Mouse (Mus musculus) midbrain, postnatal 0 days (tissue): ENCODE data around the gene Gm45021. TPM values are rescaled to one million over a fixed set of nuclear protein-coding genes. Genes with fewer than 3 reads are reported as not detected.

Source experiments
- ATAC-seq: fragments of 200-750 bp; cut with Nextera tagmentation; 2 replicates; pipeline ENCODE4 v1.8.0; 2017; ENCODE audit warnings: moderate number of reproducible peaks, mild to moderate bottlenecking, moderate TSS enrichment, moderate library complexity; ENCODE audit not compliant: low FRiP score
- DNase-seq: peaks from one replicate; pipeline ENCODE4 v3.0.0-alpha.2; 2015; ENCODE audit warnings: low spot score
- H3K27ac ChIP-seq: fragments of 300-500 bp; sonication (generic); 2 replicates; pipeline ENCODE4 v1.5.1; 2014; ENCODE audit warnings: low read depth, mild to moderate bottlenecking, low read length, mixed read lengths
- H3K27me3 ChIP-seq: fragments of 300-500 bp; sonication (generic); 2 replicates; pipeline ENCODE4 v1.6.1; 2014; ENCODE audit warnings: low read length, control low read depth, mixed read lengths; ENCODE audit not compliant: insufficient read depth
- H3K36me3 ChIP-seq: fragments of 300-500 bp; sonication (generic); 2 replicates; pipeline ENCODE4 v1.6.1; 2014; ENCODE audit warnings: low read length, control low read depth, mixed read lengths; ENCODE audit not compliant: insufficient read depth
- H3K4me1 ChIP-seq: fragments of 300-500 bp; sonication (generic); 2 replicates; pipeline ENCODE4 v1.6.1; 2014; ENCODE audit warnings: mild to moderate bottlenecking, control low read depth, antibody characterized with exemption, low read length, mixed read lengths; ENCODE audit not compliant: insufficient read depth
- H3K4me2 ChIP-seq: fragments of 300-500 bp; sonication (generic); 2 replicates; pipeline ENCODE4 v1.6.1; 2014; ENCODE audit warnings: low read depth, mild to moderate bottlenecking, low read length, mixed read lengths; ENCODE audit not compliant: poor library complexity, severe bottlenecking
- H3K4me3 ChIP-seq: fragments of 300-500 bp; sonication (generic); 2 replicates; pipeline ENCODE4 v1.5.1; 2014; ENCODE audit warnings: low read depth, mild to moderate bottlenecking, low read length, moderate library complexity
- H3K9ac ChIP-seq: fragments of 300-500 bp; sonication (generic); replicated peaks from 2 replicates; pipeline ENCODE4 v1.6.1; 2014; ENCODE audit warnings: mild to moderate bottlenecking, low read length, moderate library complexity, mixed read lengths; ENCODE audit not compliant: poor library complexity, severe bottlenecking
- H3K9me3 ChIP-seq: fragments of 300-500 bp; sonication (generic); 2 replicates; pipeline ENCODE4 v1.6.1; 2016; ENCODE audit warnings: low read length, control low read depth
- CTCF ChIP-seq: IDR thresholded peaks from 2 replicates; pipeline ENCODE4 v1.5.1; 2016; ENCODE audit warnings: antibody characterized with exemption, mild to moderate bottlenecking
- WGBS: fragments of 180-500 bp; shearing (Covaris S2); extraction: QIAGEN DNeasy Blood & Tissue Kit; methylation state at CpG from one replicate; pipeline ENCODE4 v1.1.7; 2014; 5-methylcytosine and 5-hydroxymethylcytosine counted together
- polyA plus RNA-seq: library from polyadenylated mRNA; unstranded; fragments of >200 nt; fragmentation: Nextera tagmentation; extraction: Ambion mirVana; gene quantifications from 2 replicates; pipeline ENCODE4 v1.2.1, GENCODE M21; 2015
- total RNA-seq: library from RNA; depleted of rRNA; stranded (reverse); fragments of >200 nt; gene quantifications from 2 replicates; pipeline ENCODE4 v1.2.3, GENCODE M21; 2014

Gene Gm45021
- total and polyA plus RNA-seq, 2 experiments from 2014 or later = not detected

- DNase-seq (peak; percentile 97), ATAC-seq (peak; percentile 99)
- H3K9me3 ChIP-seq = peaks cover 9% of the 10 kb centered on the region; the same call in 1 of the 2 replicates
- 0 out of 2 replicates have a peak, but pooled peaks have one; percentile 25 for TF ChIP-seq CTCF
- peaks cover 32% of the 10 kb centered on the region for H3K36me3 ChIP-seq
- peak within 1 kb of the TSS; percentile 77 for H3K9ac ChIP-seq
- H3K4me3 ChIP-seq = peak within 1 kb of the TSS; percentile 60
- 0 out of 2 replicates have a peak, but pooled peaks cover 4% of the 10 kb centered on the region for H3K4me1 ChIP-seq
- H3K27me3 ChIP-seq = no peaks in the 10 kb centered on the region
- peak within 1 kb of the TSS; percentile 85 for H3K4me2 ChIP-seq
- peak within 1 kb of the TSS; percentile 78 for H3K27ac ChIP-seq
- WGBS = 3% methylated on average over 42 of the region's 42 CpGs
These were observed 12.1 kb downstream of the Gm45021 start, which contains the start of gene Zfp775 for GRCm38 (mm10) chr6:48601271-48602079. Gene Zfp775 (plus strand): TSS chr6:48602063.

GRCm38 (mm10) chr6:48602080-48602741 is 12.8 kb downstream of the Gm45021 start:
- Histone ChIP-seq H3K27me3 (no peaks in the 10 kb centered on the region), H3K4me2 (peak overlapping the region; percentile 85), H3K9ac (peak overlapping the region; percentile 77), H3K4me1 (0 out of 2 replicates have a peak, but pooled peaks cover 4% of the 10 kb centered on the region), H3K27ac (peak overlapping the region; percentile 78), H3K4me3 (peak overlapping the region; percentile 60), H3K9me3 (peaks cover 2% of the 10 kb centered on the region; the same call in 1 of the 2 replicates), H3K36me3 (peaks cover 25% of the 10 kb centered on the region)
- WGBS = under 1% methylated on average over 28 of the region's 28 CpGs
- TF ChIP-seq CTCF = no peak
- ATAC-seq (peak; percentile 81), DNase-seq (peak; percentile 45)

GRCm38 (mm10) chr6:48608124-48608523 is 18.7 kb downstream of the Gm45021 start:
- Histone ChIP-seq H3K27ac (no peak overlapping the region), H3K4me3 (no peak overlapping the region), H3K9ac (no peak overlapping the region), H3K4me1 (no peaks in the 10 kb centered on the region), H3K27me3 (no peaks in the 10 kb centered on the region), H3K9me3 (no peaks in the 10 kb centered on the region), H3K4me2 (no peak overlapping the region), H3K36me3 (no peaks in the 10 kb centered on the region)
- DNase-seq (no peak), ATAC-seq (no peak)
- WGBS = 64% methylated on average over 2 of the region's 2 CpGs
- TF ChIP-seq CTCF = no peak

- ATAC-seq (no peak), DNase-seq (no peak)
- Histone ChIP-seq H3K9ac (no peak overlapping the region), H3K4me1 (no peaks in the 10 kb centered on the region), H3K4me2 (no peak overlapping the region), H3K36me3 (peaks cover 9% of the 10 kb centered on the region), H3K4me3 (no peak overlapping the region), H3K9me3 (no peaks in the 10 kb centered on the region), H3K27ac (no peak overlapping the region), H3K27me3 (no peaks in the 10 kb centered on the region)
- WGBS = 64% methylated on average over 7 of the region's 7 CpGs
- TF ChIP-seq CTCF = no peak
These were observed 20.1 kb downstream of the Gm45021 start for GRCm38 (mm10) chr6:48609512-48609911.

GRCm38 (mm10) chr6:48610657-48611056 is 21.2 kb downstream of the Gm45021 start:
- Histone ChIP-seq H3K36me3 (peaks cover 12% of the 10 kb centered on the region), H3K4me2 (no peak overlapping the region), H3K9ac (no peak overlapping the region), H3K4me1 (no peaks in the 10 kb centered on the region), H3K4me3 (no peak overlapping the region), H3K9me3 (no peaks in the 10 kb centered on the region), H3K27ac (no peak overlapping the region), H3K27me3 (no peaks in the 10 kb centered on the region)
- ATAC-seq (no peak), DNase-seq (no peak)
- TF ChIP-seq CTCF = peak; percentile 42
- WGBS = 75% methylated on average over 3 of the region's 3 CpGs

- Histone ChIP-seq H3K4me3 (no peak overlapping the region), H3K27me3 (no peaks in the 10 kb centered on the region), H3K4me1 (no peaks in the 10 kb centered on the region), H3K9me3 (no peaks in the 10 kb centered on the region), H3K9ac (no peak overlapping the region), H3K4me2 (no peak overlapping the region), H3K36me3 (peaks cover 12% of the 10 kb centered on the region), H3K27ac (no peak overlapping the region)
- no peak for TF ChIP-seq CTCF
- no peak for ATAC-seq
- 89% methylated on average over 4 of the region's 4 CpGs for WGBS
- DNase-seq = no peak
These were observed 24.1 kb downstream of the Gm45021 start for GRCm38 (mm10) chr6:48613464-48613863.
